Mouse (Mus musculus) midbrain, embryonic 13.5 days (tissue): ENCODE data around the gene Colgalt1. TPM values are rescaled to one million over a fixed set of nuclear protein-coding genes. Genes with fewer than 3 reads are reported as not detected.
A peak's percentile ranks its signal among the peaks of the same experiment; 100 is the strongest.

Source experiments
- ATAC-seq: fragments of 200-750 bp; cut with Nextera tagmentation; 2 replicates; pipeline ENCODE4 v1.8.0; 2017; ENCODE audit warnings: mild to moderate bottlenecking, moderate TSS enrichment, moderate library complexity
- H3K27ac ChIP-seq: fragments of 300-500 bp; sonication (generic); 2 replicates; pipeline ENCODE4 v1.5.1; 2015; ENCODE audit warnings: inconsistent platforms, mild to moderate bottlenecking, moderate library complexity
- H3K27me3 ChIP-seq: fragments of 300-500 bp; sonication (generic); 2 replicates; pipeline ENCODE4 v1.6.1; 2015; ENCODE audit warnings: mild to moderate bottlenecking, inconsistent platforms
- H3K36me3 ChIP-seq: fragments of 300-500 bp; sonication (generic); 2 replicates; pipeline ENCODE4 v1.6.1; 2015; ENCODE audit warnings: mild to moderate bottlenecking, inconsistent platforms
- H3K4me1 ChIP-seq: fragments of 300-500 bp; sonication (generic); replicated peaks from 2 replicates; pipeline ENCODE4 v1.6.1; 2015; ENCODE audit warnings: inconsistent platforms
- H3K4me2 ChIP-seq: fragments of 300-500 bp; sonication (generic); replicated peaks from 2 replicates; pipeline ENCODE4 v1.6.1; 2015; ENCODE audit warnings: moderate library complexity, mild to moderate bottlenecking, inconsistent platforms
- H3K4me3 ChIP-seq: fragments of 300-500 bp; sonication (generic); replicated peaks from 2 replicates; pipeline ENCODE4 v1.5.1; 2015; ENCODE audit warnings: mild to moderate bottlenecking, inconsistent platforms
- H3K9ac ChIP-seq: fragments of 300-500 bp; sonication (generic); replicated peaks from 2 replicates; pipeline ENCODE4 v1.6.1; 2015; ENCODE audit warnings: mild to moderate bottlenecking, inconsistent platforms
- H3K9me3 ChIP-seq: fragments of 300-500 bp; sonication (generic); 2 replicates; pipeline ENCODE4 v1.6.1; 2016; ENCODE audit warnings: mild to moderate bottlenecking, inconsistent platforms
- WGBS: fragments of 180-500 bp; shearing (Covaris S2); methylation state at CpG from one replicate; pipeline ENCODE4 v1.1.7; 2015; 5-methylcytosine and 5-hydroxymethylcytosine counted together
- polyA plus RNA-seq: library from polyadenylated mRNA; unstranded; fragments of >200 nt; fragmentation: Nextera tagmentation; extraction: Ambion mirVana; gene quantifications from 2 replicates; pipeline ENCODE4 v1.2.1, GENCODE M21; 2015

Gene Colgalt1
- polyA plus RNA-seq, 1 experiment from 2014 or later = 51.3 TPM

- Histone ChIP-seq H3K4me1 (peaks cover 41% of the 10 kb centered on the region), H3K27ac (peak overlapping the region; percentile 98), H3K4me2 (peak overlapping the region; percentile 94), H3K9ac (peak overlapping the region; percentile 96), H3K4me3 (peak overlapping the region; percentile 75), H3K36me3 (0 out of 2 replicates have a peak, but pooled peaks cover 13% of the 10 kb centered on the region), H3K9me3 (no peaks in the 10 kb centered on the region), H3K27me3 (no peaks in the 10 kb centered on the region)
- peak; percentile 80 for ATAC-seq
- 3% methylated on average over 60 of the region's 60 CpGs for WGBS
Measured at GRCm38 (mm10) chr8:71592374-71593170, 18.2 kb upstream of the Colgalt1 start.

DNA sequence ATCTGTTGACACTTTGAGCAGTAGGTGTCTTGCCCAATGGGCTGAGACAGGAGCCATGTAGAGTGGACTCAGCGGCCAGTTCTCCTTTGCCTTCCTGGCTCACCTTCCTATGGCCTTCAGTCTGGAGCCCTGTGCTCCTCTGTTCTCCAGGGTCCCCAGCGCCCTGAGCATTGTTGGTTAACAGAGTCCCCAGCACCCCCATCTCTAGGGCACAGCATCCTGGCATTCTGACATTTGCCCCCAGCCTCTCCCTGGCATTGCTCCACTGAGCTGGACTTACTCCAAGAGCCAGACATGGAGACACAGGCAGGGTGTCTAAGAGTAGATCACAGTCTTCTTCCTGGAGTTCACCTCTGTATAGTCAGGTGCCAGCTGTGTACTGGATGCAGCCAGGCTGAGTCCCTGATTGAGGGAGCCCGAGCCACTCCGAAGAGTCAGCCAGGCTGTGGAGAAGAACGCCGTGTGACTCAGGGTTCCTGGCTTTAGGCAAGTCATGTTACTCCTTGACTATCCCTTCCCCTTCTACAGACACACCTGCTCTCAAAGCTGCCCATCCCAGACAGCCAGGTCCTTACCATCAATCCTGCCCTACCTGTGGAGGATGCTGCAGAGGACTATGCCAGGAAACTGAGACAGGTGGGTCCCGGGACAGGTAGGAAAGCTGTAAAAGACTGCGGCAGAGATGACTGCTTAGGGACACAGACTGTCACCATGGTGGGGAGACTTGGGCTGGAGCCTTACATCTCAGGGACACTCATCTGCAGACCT lies 17.1 kb upstream of the Colgalt1 start:
- Histone ChIP-seq H3K9me3 (no peaks in the 10 kb centered on the region), H3K27me3 (no peaks in the 10 kb centered on the region), H3K27ac (no peak overlapping the region), H3K9ac (peak overlapping the region; percentile 96; the same call in 1 of the 2 replicates), H3K36me3 (0 out of 2 replicates have a peak, but pooled peaks cover 8% of the 10 kb centered on the region), H3K4me2 (peak overlapping the region; percentile 94), H3K4me3 (peak overlapping the region; percentile 75; the same call in 1 of the 2 replicates), H3K4me1 (peaks cover 41% of the 10 kb centered on the region)
- 97% methylated on average over 8 of the region's 8 CpGs for WGBS
- no peak for ATAC-seq

- no peak overlapping the region for H3K27ac ChIP-seq
- 91% methylated on average over 4 of the region's 4 CpGs for WGBS
- no peak overlapping the region for H3K4me2 ChIP-seq
- no peak overlapping the region for H3K9ac ChIP-seq
- no peak for ATAC-seq
- 0 out of 2 replicates have a peak, but pooled peaks cover 11% of the 10 kb centered on the region for H3K36me3 ChIP-seq
- peaks cover 41% of the 10 kb centered on the region for H3K4me1 ChIP-seq
- no peaks in the 10 kb centered on the region for H3K9me3 ChIP-seq
- no peaks in the 10 kb centered on the region; the same call in 1 of the 2 replicates for H3K27me3 ChIP-seq
- H3K4me3 ChIP-seq = no peak overlapping the region
Measured at GRCm38 (mm10) chr8:71594324-71594722, 16.5 kb upstream of the Colgalt1 start.

- Histone ChIP-seq H3K4me3 (no peak overlapping the region), H3K4me1 (peaks cover 34% of the 10 kb centered on the region), H3K27me3 (peaks cover 14% of the 10 kb centered on the region), H3K4me2 (peak overlapping the region; percentile 25; the same call in 1 of the 2 replicates), H3K36me3 (peaks cover 20% of the 10 kb centered on the region), H3K9me3 (no peaks in the 10 kb centered on the region), H3K27ac (0 out of 2 replicates have a peak overlapping the region, but pooled peaks have one; percentile 20), H3K9ac (no peak overlapping the region; the same call in 1 of the 2 replicates)
- ATAC-seq = peak; percentile 31
- 3% methylated on average over 27 of the region's 27 CpGs for WGBS
Measured at GRCm38 (mm10) chr8:71595862-71596261, 14.9 kb upstream of the Colgalt1 start.

DNA sequence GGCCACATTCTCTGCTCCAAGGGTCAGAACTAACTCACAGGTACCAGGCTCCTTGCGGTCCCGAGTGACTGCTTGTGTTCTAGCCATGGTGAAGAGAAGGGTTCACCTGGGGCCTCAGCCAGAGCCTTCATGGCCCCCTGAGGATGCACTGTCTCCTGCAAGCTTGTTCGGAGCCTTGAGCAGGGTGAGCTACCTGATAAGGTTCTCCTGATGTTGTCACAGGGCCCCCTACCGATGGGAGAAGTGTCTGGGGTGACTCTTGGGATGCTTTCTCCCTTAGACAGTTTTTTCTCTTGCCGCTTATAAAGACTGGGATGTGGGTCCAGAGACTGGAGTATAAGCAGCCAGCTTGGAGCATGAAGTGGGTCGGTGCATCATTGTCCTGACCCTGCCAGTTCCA lies 14.4 kb upstream of the Colgalt1 start:
- no peak for ATAC-seq
- Histone ChIP-seq H3K36me3 (peaks cover 20% of the 10 kb centered on the region), H3K27me3 (peaks cover 19% of the 10 kb centered on the region), H3K4me2 (0 out of 2 replicates have a peak overlapping the region, but pooled peaks have one; percentile 25), H3K9me3 (no peaks in the 10 kb centered on the region), H3K27ac (no peak overlapping the region), H3K4me1 (peaks cover 29% of the 10 kb centered on the region), H3K9ac (no peak overlapping the region), H3K4me3 (no peak overlapping the region)
- 65% methylated on average over 6 of the region's 6 CpGs for WGBS

- 84% methylated on average over 4 of the region's 4 CpGs for WGBS
- no peak overlapping the region for H3K9ac ChIP-seq
- ATAC-seq = no peak
Measured at GRCm38 (mm10) chr8:71596798-71597197, 14.0 kb upstream of the Colgalt1 start.

DNA sequence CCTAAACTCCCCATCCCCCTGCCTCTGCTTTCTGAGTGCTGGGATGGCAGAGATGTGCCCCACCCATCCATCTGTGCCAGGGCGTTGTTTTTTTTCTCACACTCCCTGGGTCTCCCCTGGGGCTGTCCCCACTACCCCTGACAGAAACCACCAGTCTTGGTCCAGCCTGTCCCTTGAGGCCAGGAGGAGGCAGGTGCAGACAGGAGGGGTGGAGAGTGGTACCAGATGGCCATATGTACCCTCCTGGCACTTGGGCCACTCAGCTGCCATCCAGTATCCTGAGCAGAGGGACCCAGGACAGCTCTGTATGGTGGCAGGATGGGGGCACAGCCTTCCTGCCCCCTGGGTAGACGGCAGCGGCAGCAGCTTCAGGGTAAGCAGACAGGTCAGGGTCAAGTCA lies 13.3 kb upstream of the Colgalt1 start, which contains the start of gene Fam129c:
Fam129c (plus strand) TSS at position 198 of the 400 bp plus-strand sequence.
- Histone ChIP-seq H3K9ac (no peak within 1 kb of the TSS), H3K4me1 (peaks cover 34% of the 10 kb centered on the region), H3K9me3 (no peaks in the 10 kb centered on the region), H3K27me3 (peaks cover 30% of the 10 kb centered on the region), H3K4me3 (no peak within 1 kb of the TSS), H3K36me3 (peaks cover 20% of the 10 kb centered on the region), H3K4me2 (no peak within 1 kb of the TSS), H3K27ac (no peak within 1 kb of the TSS)
- ATAC-seq = no peak
- WGBS = 83% methylated on average over 3 of the region's 3 CpGs

More at GRCm38 (mm10) chr8:71596798-71597197, 14.0 kb upstream of the Colgalt1 start:
- H3K4me3 ChIP-seq = no peak overlapping the region
- H3K4me2 ChIP-seq = no peak overlapping the region
- H3K9me3 ChIP-seq = no peaks in the 10 kb centered on the region
- no peak overlapping the region for H3K27ac ChIP-seq
- peaks cover 24% of the 10 kb centered on the region for H3K27me3 ChIP-seq
- H3K36me3 ChIP-seq = peaks cover 20% of the 10 kb centered on the region
- peaks cover 28% of the 10 kb centered on the region for H3K4me1 ChIP-seq

- Histone ChIP-seq H3K9me3 (no peaks in the 10 kb centered on the region), H3K36me3 (peaks cover 20% of the 10 kb centered on the region), H3K9ac (no peak overlapping the region), H3K27ac (no peak overlapping the region), H3K27me3 (peaks cover 39% of the 10 kb centered on the region), H3K4me3 (no peak overlapping the region), H3K4me1 (peaks cover 34% of the 10 kb centered on the region), H3K4me2 (no peak overlapping the region)
- no peak for ATAC-seq
Measured at GRCm38 (mm10) chr8:71598375-71598774, 12.4 kb upstream of the Colgalt1 start.

- Histone ChIP-seq H3K9me3 (no peaks in the 10 kb centered on the region), H3K27ac (no peak overlapping the region), H3K9ac (no peak overlapping the region), H3K27me3 (peaks cover 44% of the 10 kb centered on the region), H3K4me2 (no peak overlapping the region), H3K36me3 (peaks cover 20% of the 10 kb centered on the region), H3K4me1 (peaks cover 32% of the 10 kb centered on the region), H3K4me3 (no peak overlapping the region)
- WGBS = 92% methylated on average over 5 of the region's 5 CpGs
- ATAC-seq = no peak
Measured at GRCm38 (mm10) chr8:71598841-71599240, 12.0 kb upstream of the Colgalt1 start.

DNA sequence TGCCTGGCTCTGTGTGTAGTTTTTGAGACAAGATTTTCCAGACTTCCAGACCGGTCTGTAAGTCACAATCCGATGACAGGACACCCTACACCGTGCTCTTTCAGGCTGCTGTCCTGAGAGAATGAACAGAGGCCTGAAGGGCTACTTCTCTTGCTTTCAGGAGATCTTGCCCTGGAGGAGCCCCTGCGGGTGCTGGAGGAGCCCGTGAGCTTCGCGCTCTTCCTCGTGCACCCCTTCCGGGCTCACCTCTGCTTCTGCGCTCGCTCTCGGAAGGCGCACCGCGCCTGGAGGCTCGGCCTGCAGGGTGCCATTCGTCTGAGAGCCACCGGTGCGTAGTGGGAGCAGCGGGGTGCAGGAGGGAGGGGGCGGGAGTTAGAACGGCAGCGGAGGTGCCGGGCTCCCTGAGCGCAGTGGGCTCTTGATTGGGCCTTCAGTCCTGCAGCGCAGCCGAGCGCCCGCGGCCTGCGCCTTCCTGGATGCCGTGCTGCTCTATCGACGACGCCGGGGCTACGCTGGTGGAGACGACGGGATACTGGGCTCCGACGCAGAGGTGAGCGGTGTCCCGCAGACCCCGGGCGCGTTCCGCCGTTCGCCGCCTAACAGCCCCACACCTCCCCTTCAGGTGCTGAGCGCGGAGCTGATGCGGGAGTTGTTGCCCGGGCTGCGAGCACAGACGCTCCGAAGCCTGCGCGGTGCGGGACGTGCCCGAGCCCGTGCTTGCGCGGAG lies 8.7 kb upstream of the Colgalt1 start:
- peak overlapping the region; percentile 57 for H3K9ac ChIP-seq
- no peaks in the 10 kb centered on the region for H3K9me3 ChIP-seq
- no peak overlapping the region for H3K27ac ChIP-seq
- peak overlapping the region; percentile 35 for H3K4me3 ChIP-seq
- H3K36me3 ChIP-seq = peaks cover 12% of the 10 kb centered on the region
- 3% methylated on average over 63 of the region's 65 CpGs for WGBS
- H3K4me1 ChIP-seq = peaks cover 18% of the 10 kb centered on the region
- peak; percentile 55 for ATAC-seq
- H3K27me3 ChIP-seq = peaks cover 54% of the 10 kb centered on the region
- H3K4me2 ChIP-seq = peak overlapping the region; percentile 52

GRCm38 (mm10) chr8:71602666-71603334 lies 8.0 kb upstream of the Colgalt1 start:
- H3K36me3 ChIP-seq = peaks cover 12% of the 10 kb centered on the region
- H3K9ac ChIP-seq = peak overlapping the region; percentile 57
- H3K27ac ChIP-seq = no peak overlapping the region
- ATAC-seq = peak; percentile 70
- H3K4me2 ChIP-seq = peak overlapping the region; percentile 52
- peaks cover 54% of the 10 kb centered on the region for H3K27me3 ChIP-seq
- H3K4me3 ChIP-seq = peak overlapping the region; percentile 35
- peaks cover 18% of the 10 kb centered on the region for H3K4me1 ChIP-seq
- H3K9me3 ChIP-seq = no peaks in the 10 kb centered on the region
- WGBS = under 1% methylated on average over 32 of the region's 32 CpGs
